Mouse (Mus musculus): ENCODE measurements around the gene Cdca3.

GRCm38 (mm10) chr6:124813933-124814332, 15.4 kb upstream of the Cdca3 start, which contains the start of gene Tpi1:
- TF ChIP-seq POLR2A (IDR thresholded peaks at IDR 0.05; ENCODE audit: extremely low read depth, insufficient read depth, low read length), result peak; percentile 95; the same call in 1 of the 2 replicates
- no peak for TF ChIP-seq CTCF (IDR thresholded peaks at IDR 0.05; ENCODE audit: low read depth, low read length)

Data from liver, adult 2 months (tissue).